Mouse (Mus musculus) cerebellum, adult 2 months (tissue): ENCODE data around the gene Atp1a1.

ENCODE experiments used
- CTCF ChIP-seq: fragments of 200-500 bp; IDR thresholded peaks from 2 replicates; pipeline ENCODE4 v1.5.1; 2011; ENCODE audit warnings: low read depth, mild to moderate bottlenecking, control low read depth, low read length, moderate library complexity, borderline replicate concordance; ENCODE audit not compliant: insufficient read depth
- POLR2A ChIP-seq: fragments of 200-500 bp; IDR thresholded peaks from 2 replicates; pipeline ENCODE4 v1.6.1; 2011; ENCODE audit warnings: low read length, control low read depth, borderline replicate concordance; ENCODE audit not compliant: insufficient read depth

- TF ChIP-seq CTCF (no peak), POLR2A (no peak)
Measured at GRCm38 (mm10) chr3:101636086-101636485, 31.6 kb upstream of the Atp1a1 start.
